Mouse (Mus musculus) embryonic facial prominence, embryonic 14.5 days (tissue): Measurements from ENCODE around the gene Qsox2. TPM values are rescaled to one million over a fixed set of nuclear protein-coding genes. Genes with fewer than 3 reads are reported as not detected.

Experiments
- ATAC-seq: fragments of 200-750 bp; cut with Nextera tagmentation; 2 replicates; pipeline ENCODE4 v1.8.0; 2017; ENCODE audit warnings: low read depth, moderate number of reproducible peaks, moderate TSS enrichment
- DNase-seq: peaks from one replicate; pipeline ENCODE4 v3.0.0-alpha.2; 2015; ENCODE audit warnings: low spot score
- H3K27ac ChIP-seq: fragments of 300-500 bp; sonication (generic); replicated peaks from 2 replicates; pipeline ENCODE4 v1.5.1; 2014; ENCODE audit warnings: low read depth, mild to moderate bottlenecking, low read length, moderate library complexity
- H3K27me3 ChIP-seq: fragments of 300-500 bp; sonication (generic); replicated peaks from 2 replicates; pipeline ENCODE4 v1.6.1; 2014; ENCODE audit warnings: low read length; ENCODE audit not compliant: control insufficient read depth, insufficient read depth
- H3K36me3 ChIP-seq: fragments of 300-500 bp; sonication (generic); 2 replicates; pipeline ENCODE4 v1.6.1; 2014; ENCODE audit warnings: low read length, mixed read lengths; ENCODE audit not compliant: control insufficient read depth, insufficient read depth
- H3K4me1 ChIP-seq: fragments of 300-500 bp; sonication (generic); 2 replicates; pipeline ENCODE4 v1.6.1; 2014; ENCODE audit warnings: antibody characterized with exemption, low read length; ENCODE audit not compliant: control insufficient read depth, insufficient read depth
- H3K4me2 ChIP-seq: fragments of 300-500 bp; sonication (generic); 2 replicates; pipeline ENCODE4 v1.6.1; 2014; ENCODE audit warnings: low read depth, mild to moderate bottlenecking, low read length, moderate library complexity, mixed read lengths
- H3K4me3 ChIP-seq: fragments of 300-500 bp; sonication (generic); 2 replicates; pipeline ENCODE4 v1.5.1; 2014; ENCODE audit warnings: low read depth, mild to moderate bottlenecking, low read length
- H3K9ac ChIP-seq: fragments of 300-500 bp; sonication (generic); 2 replicates; pipeline ENCODE4 v1.6.1; 2014; ENCODE audit warnings: low read depth, mild to moderate bottlenecking, low read length, moderate library complexity, mixed read lengths
- H3K9me3 ChIP-seq: fragments of 300-500 bp; sonication (generic); 2 replicates; pipeline ENCODE4 v1.6.1; 2016; ENCODE audit warnings: low read length; ENCODE audit not compliant: control insufficient read depth
- WGBS: fragments of 180-500 bp; shearing (Covaris S2); extraction: QIAGEN DNeasy Blood & Tissue Kit; methylation state at CpG from one replicate; pipeline ENCODE4 v1.1.7; 2014; 5-methylcytosine and 5-hydroxymethylcytosine counted together
- polyA plus RNA-seq: library from polyadenylated mRNA; unstranded; fragments of >200 nt; fragmentation: Nextera tagmentation; extraction: Ambion mirVana; gene quantifications from 2 replicates; pipeline ENCODE4 v1.2.1, GENCODE M21; 2014

Qsox2 gene
- polyA plus RNA-seq, 1 experiment from 2014 or later = 17.2 TPM

GRCm38 (mm10) chr2:26166890-26167289 lies 70.4 kb downstream of the Qsox2 start:
- no peaks in the 10 kb centered on the region for H3K9me3 ChIP-seq
- H3K4me2 ChIP-seq = no peak overlapping the region
- no peak overlapping the region for H3K9ac ChIP-seq
- H3K4me3 ChIP-seq = no peak overlapping the region
- ATAC-seq (no peak), DNase-seq (no peak)
- H3K4me1 ChIP-seq = no peaks in the 10 kb centered on the region
- no peak overlapping the region for H3K27ac ChIP-seq
- 73% methylated on average over 3 of the region's 3 CpGs for WGBS
- H3K36me3 ChIP-seq = no peaks in the 10 kb centered on the region
- no peaks in the 10 kb centered on the region for H3K27me3 ChIP-seq

Other genes starting within 250 kb of the Qsox2 start
- gene Ubac1, start 215.8 kb downstream of the Qsox2 start, polyA plus RNA-seq = 104 and 110 TPM in 2 replicates
- 7.0 and 8.9 TPM in 2 replicates for gene Nacc2, start 114.3 kb downstream of the Qsox2 start, polyA plus RNA-seq
- 1.2 and 1.4 TPM in 2 replicates for gene Lhx3, start 29.2 kb downstream of the Qsox2 start, polyA plus RNA-seq
- 0.17 and 0.28 TPM in 2 replicates for gene Ccdc187, start 57.0 kb upstream of the Qsox2 start, polyA plus RNA-seq
- gene Gpsm1, start 78.0 kb upstream of the Qsox2 start, polyA plus RNA-seq = 29.3 and 33.8 TPM in 2 replicates
- gene Dnlz, start 114.6 kb upstream of the Qsox2 start, polyA plus RNA-seq = 24.2 and 27.6 TPM in 2 replicates
- 1.3 and 2.1 TPM in 2 replicates for gene Card9, start 123.4 kb upstream of the Qsox2 start, polyA plus RNA-seq
- 20.2 and 22.9 TPM in 2 replicates for gene Snapc4, start 143.1 kb upstream of the Qsox2 start, polyA plus RNA-seq
- 102 and 109 TPM in 2 replicates for gene Entr1, start 151.8 kb upstream of the Qsox2 start, polyA plus RNA-seq
- gene Pmpca, start 151.8 kb upstream of the Qsox2 start, polyA plus RNA-seq = 71.9 and 72.3 TPM in 2 replicates
- gene Inpp5e, start 171.7 kb upstream of the Qsox2 start, polyA plus RNA-seq = 16.3 and 17.8 TPM in 2 replicates
- gene Sec16a, start 207.7 kb upstream of the Qsox2 start, polyA plus RNA-seq = 38.6 and 42.0 TPM in 2 replicates